Mouse (Mus musculus): ENCODE measurements around the gene Jph4.

GRCm38 (mm10) chr14:55071756-55072155 lies 45.0 kb downstream of the Jph4 start:
- TF ChIP-seq CTCF (IDR thresholded peaks at IDR 0.05; ENCODE audit: low read depth, low read length) (no peak), TAL1 (conservative IDR thresholded peaks at IDR 0.05; ENCODE audit: low read depth, low read length) (no peak), GATA1 (IDR thresholded peaks at IDR 0.05; ENCODE audit: borderline replicate concordance, low read length) (no peak)

All from G1E (cell line).